Mouse (Mus musculus): ENCODE results near the gene Enox1. TPM values are rescaled to one million over a fixed set of nuclear protein-coding genes. Genes with fewer than 3 reads are reported as not detected.

The Enox1 gene
- polyA plus RNA-seq, 1 experiment, result not detected

- Histone ChIP-seq H3K36me3 (ENCODE audit: control insufficient read depth) (no peaks in the 10 kb centered on the region), H3K4me3 (replicated peaks) (no peak overlapping the region), H3K9me3 (ENCODE audit: control insufficient read depth, low read length) (no peaks in the 10 kb centered on the region), H3K27me3 (ENCODE audit: control insufficient read depth) (no peaks in the 10 kb centered on the region), H3K4me1 (ENCODE audit: control insufficient read depth) (no peaks in the 10 kb centered on the region)
- TF ChIP-seq GATA1 (IDR thresholded peaks at IDR 0.05; ENCODE audit: low read length), result no peak
- no peak for TF ChIP-seq TAL1 (IDR thresholded peaks at IDR 0.05; ENCODE audit: low read length)
Measured at GRCm38 (mm10) chr14:77371977-77372376, 215.4 kb downstream of the Enox1 start.

- TF ChIP-seq TAL1 (IDR thresholded peaks at IDR 0.05; ENCODE audit: low read length), result no peak
- no peak for TF ChIP-seq GATA1 (IDR thresholded peaks at IDR 0.05; ENCODE audit: low read length)
- Histone ChIP-seq H3K9me3 (ENCODE audit: control insufficient read depth, low read length) (no peaks in the 10 kb centered on the region), H3K36me3 (ENCODE audit: control insufficient read depth) (no peaks in the 10 kb centered on the region), H3K4me3 (replicated peaks) (no peak overlapping the region), H3K27me3 (ENCODE audit: control insufficient read depth) (no peaks in the 10 kb centered on the region), H3K4me1 (ENCODE audit: control insufficient read depth) (no peaks in the 10 kb centered on the region)
Measured at GRCm38 (mm10) chr14:77373119-77373518, 216.6 kb downstream of the Enox1 start.

GRCm38 (mm10) chr14:77375054-77375453, 218.5 kb downstream of the Enox1 start:
- TF ChIP-seq GATA1 (IDR thresholded peaks at IDR 0.05; ENCODE audit: low read length), result no peak
- no peak for TF ChIP-seq TAL1 (IDR thresholded peaks at IDR 0.05; ENCODE audit: low read length)
- no peaks in the 10 kb centered on the region for H3K4me1 ChIP-seq (ENCODE audit: control insufficient read depth)
- H3K9me3 ChIP-seq (ENCODE audit: control insufficient read depth, low read length), result no peaks in the 10 kb centered on the region; the same call in 1 of the 2 replicates
- H3K27me3 ChIP-seq (ENCODE audit: control insufficient read depth), result no peaks in the 10 kb centered on the region
- no peaks in the 10 kb centered on the region for H3K36me3 ChIP-seq (ENCODE audit: control insufficient read depth)
- H3K4me3 ChIP-seq (replicated peaks), result no peak overlapping the region

- no peaks in the 10 kb centered on the region for H3K4me1 ChIP-seq (ENCODE audit: control insufficient read depth)
- H3K4me3 ChIP-seq (replicated peaks), result no peak overlapping the region
- no peak for TF ChIP-seq TAL1 (IDR thresholded peaks at IDR 0.05; ENCODE audit: low read length)
- TF ChIP-seq GATA1 (IDR thresholded peaks at IDR 0.05; ENCODE audit: low read length), result no peak
- H3K36me3 ChIP-seq (ENCODE audit: control insufficient read depth), result no peaks in the 10 kb centered on the region
- H3K27me3 ChIP-seq (ENCODE audit: control insufficient read depth), result no peaks in the 10 kb centered on the region
- H3K9me3 ChIP-seq (ENCODE audit: control insufficient read depth, low read length), result peaks cover 2% of the 10 kb centered on the region; the same call in 1 of the 2 replicates
Measured at GRCm38 (mm10) chr14:77375618-77376017, 219.1 kb downstream of the Enox1 start.

- H3K9me3 ChIP-seq (ENCODE audit: control insufficient read depth, low read length), result peaks cover 2% of the 10 kb centered on the region; the same call in 1 of the 2 replicates
Measured at GRCm38 (mm10) chr14:77376731-77377130, 220.2 kb downstream of the Enox1 start.

GRCm38 (mm10) chr14:77377439-77377838, 220.9 kb downstream of the Enox1 start:
- H3K36me3 ChIP-seq (ENCODE audit: control insufficient read depth), result no peaks in the 10 kb centered on the region
- H3K9me3 ChIP-seq (ENCODE audit: control insufficient read depth, low read length), result peaks cover 2% of the 10 kb centered on the region; the same call in 1 of the 2 replicates
- H3K27me3 ChIP-seq (ENCODE audit: control insufficient read depth), result no peaks in the 10 kb centered on the region
- H3K4me3 ChIP-seq (replicated peaks), result no peak overlapping the region
- TF ChIP-seq GATA1 (IDR thresholded peaks at IDR 0.05; ENCODE audit: low read length) (no peak), TAL1 (IDR thresholded peaks at IDR 0.05; ENCODE audit: low read length) (no peak)
- no peaks in the 10 kb centered on the region for H3K4me1 ChIP-seq (ENCODE audit: control insufficient read depth)

More at GRCm38 (mm10) chr14:77376731-77377130, 220.2 kb downstream of the Enox1 start:
- no peak for TF ChIP-seq TAL1 (IDR thresholded peaks at IDR 0.05; ENCODE audit: low read length)
- TF ChIP-seq GATA1 (IDR thresholded peaks at IDR 0.05; ENCODE audit: low read length), result no peak
- H3K4me1 ChIP-seq (ENCODE audit: control insufficient read depth), result no peaks in the 10 kb centered on the region
- no peaks in the 10 kb centered on the region for H3K36me3 ChIP-seq (ENCODE audit: control insufficient read depth)
- no peaks in the 10 kb centered on the region for H3K27me3 ChIP-seq (ENCODE audit: control insufficient read depth)
- H3K4me3 ChIP-seq (replicated peaks), result no peak overlapping the region

- Histone ChIP-seq H3K9me3 (ENCODE audit: control insufficient read depth, low read length) (peaks cover 2% of the 10 kb centered on the region; the same call in 1 of the 2 replicates), H3K36me3 (ENCODE audit: control insufficient read depth) (no peaks in the 10 kb centered on the region), H3K4me1 (ENCODE audit: control insufficient read depth) (no peaks in the 10 kb centered on the region), H3K27me3 (ENCODE audit: control insufficient read depth) (no peaks in the 10 kb centered on the region), H3K4me3 (replicated peaks) (no peak overlapping the region)
- no peak for TF ChIP-seq TAL1 (IDR thresholded peaks at IDR 0.05; ENCODE audit: low read length)
- TF ChIP-seq GATA1 (IDR thresholded peaks at IDR 0.05; ENCODE audit: low read length), result no peak
Measured at GRCm38 (mm10) chr14:77377873-77378272, 221.3 kb downstream of the Enox1 start.

- no peak overlapping the region for H3K4me3 ChIP-seq (replicated peaks)
- TF ChIP-seq TAL1 (IDR thresholded peaks at IDR 0.05; ENCODE audit: low read length), result no peak
- no peak for TF ChIP-seq GATA1 (IDR thresholded peaks at IDR 0.05; ENCODE audit: low read length)
- H3K4me1 ChIP-seq (ENCODE audit: control insufficient read depth), result no peaks in the 10 kb centered on the region
- H3K36me3 ChIP-seq (ENCODE audit: control insufficient read depth), result no peaks in the 10 kb centered on the region
- H3K9me3 ChIP-seq (ENCODE audit: control insufficient read depth, low read length), result peaks cover 2% of the 10 kb centered on the region; the same call in 1 of the 2 replicates
- H3K27me3 ChIP-seq (ENCODE audit: control insufficient read depth), result no peaks in the 10 kb centered on the region
Measured at GRCm38 (mm10) chr14:77381532-77381931, 225.0 kb downstream of the Enox1 start.

GRCm38 (mm10) chr14:77385621-77386020, 229.1 kb downstream of the Enox1 start:
- Histone ChIP-seq H3K4me1 (ENCODE audit: control insufficient read depth) (no peaks in the 10 kb centered on the region), H3K27me3 (ENCODE audit: control insufficient read depth) (no peaks in the 10 kb centered on the region), H3K4me3 (replicated peaks) (no peak overlapping the region), H3K9me3 (ENCODE audit: control insufficient read depth, low read length) (peaks cover under 1% of the 10 kb centered on the region; the same call in 1 of the 2 replicates), H3K36me3 (ENCODE audit: control insufficient read depth) (no peaks in the 10 kb centered on the region)
- TF ChIP-seq TAL1 (IDR thresholded peaks at IDR 0.05; ENCODE audit: low read length) (no peak), GATA1 (IDR thresholded peaks at IDR 0.05; ENCODE audit: low read length) (no peak)

- Histone ChIP-seq H3K4me3 (replicated peaks) (no peak overlapping the region), H3K4me1 (ENCODE audit: control insufficient read depth) (no peaks in the 10 kb centered on the region)
- no peak for TF ChIP-seq TAL1 (IDR thresholded peaks at IDR 0.05; ENCODE audit: low read length)
- TF ChIP-seq GATA1 (IDR thresholded peaks at IDR 0.05; ENCODE audit: low read length), result no peak
Measured at GRCm38 (mm10) chr14:77387877-77388276, 231.3 kb downstream of the Enox1 start.

More at GRCm38 (mm10) chr14:77387877-77388276, 231.3 kb downstream of the Enox1 start:
- no peaks in the 10 kb centered on the region for H3K36me3 ChIP-seq (ENCODE audit: control insufficient read depth)
- no peaks in the 10 kb centered on the region for H3K9me3 ChIP-seq (ENCODE audit: control insufficient read depth, low read length)
- H3K27me3 ChIP-seq (ENCODE audit: control insufficient read depth), result no peaks in the 10 kb centered on the region
